Mouse (Mus musculus) thymus, postnatal 10 days (tissue): Measurements from ENCODE around the gene Dph2.

Source experiments
- DNase-seq, 2 experiments: peaks; one replicate each; pipeline ENCODE4 v3.0.0; 2021; ENCODE audit warnings: low spot score in 2 of 2

Gene Dph2

DNA sequence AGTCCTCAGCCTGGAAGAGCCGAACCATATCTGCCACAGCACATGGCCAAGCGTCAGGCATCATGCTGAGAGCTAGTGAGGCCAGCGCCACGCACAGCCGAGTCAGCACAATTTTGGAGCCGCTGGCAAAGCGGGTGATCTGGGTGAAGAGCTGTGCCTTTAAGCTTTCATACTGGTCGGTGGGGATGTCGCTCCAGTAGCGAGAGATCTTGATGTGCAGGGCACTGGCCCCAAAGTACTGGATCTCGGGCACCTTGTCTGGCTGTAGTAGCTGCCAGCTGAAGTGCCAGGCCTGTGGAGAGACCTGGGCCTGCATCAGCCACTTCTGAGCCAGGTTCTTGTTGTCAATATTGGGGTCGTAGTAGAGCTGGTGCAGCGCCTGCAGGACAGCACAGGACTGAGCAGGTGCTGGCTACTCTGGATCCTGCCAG lies 20.3 kb upstream of the Dph2 start:
- DNase-seq, result no peak

DNA sequence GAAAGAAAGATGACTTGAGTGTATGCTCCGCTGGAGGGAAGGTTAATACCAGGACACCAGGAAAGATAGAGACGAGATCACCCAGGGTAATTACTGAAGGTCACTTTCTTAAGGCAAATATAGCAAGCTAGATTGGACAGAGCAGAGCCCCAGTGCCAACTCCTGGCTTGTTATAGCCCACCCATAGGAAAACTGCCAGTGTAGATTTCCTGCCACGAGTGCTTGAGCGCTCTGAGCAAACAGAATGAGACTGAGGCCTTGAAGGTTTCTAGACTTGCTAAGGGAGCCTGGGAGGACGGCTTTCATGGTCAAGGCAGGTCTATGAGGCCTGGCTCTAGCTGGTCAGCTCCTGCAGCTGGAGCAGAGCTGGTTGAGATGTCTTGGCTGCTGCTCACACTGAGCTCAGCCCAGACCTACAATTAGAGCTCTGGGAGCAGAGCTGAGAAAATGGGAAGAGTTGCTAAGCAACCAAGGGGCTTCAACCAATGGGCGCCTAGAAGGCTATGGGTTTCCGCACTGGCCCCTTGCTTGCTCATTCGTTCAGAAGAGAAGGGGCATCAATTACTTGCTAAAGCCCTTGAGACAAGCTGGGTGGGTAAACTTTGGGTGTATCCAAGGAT lies 17.1 kb upstream of the Dph2 start:
- no peak for DNase-seq

DNA sequence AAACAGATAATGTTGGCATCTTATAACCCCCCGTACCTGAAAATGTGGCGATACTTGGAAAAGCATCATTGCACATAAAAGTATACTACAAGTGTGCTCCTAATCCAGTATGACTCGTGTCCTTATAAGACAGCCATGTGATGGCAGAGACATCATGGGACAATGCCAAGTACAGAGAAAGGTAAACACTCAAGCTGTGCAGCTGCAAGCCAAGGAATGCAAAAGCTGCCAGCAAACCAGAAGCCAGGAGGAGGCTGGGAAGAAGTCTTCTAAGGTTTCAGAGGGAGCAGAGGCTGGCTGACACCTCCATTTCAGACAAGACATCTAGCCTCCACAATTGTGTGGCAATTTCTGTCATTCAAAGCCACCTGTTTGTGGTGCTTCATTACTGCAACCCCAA lies 14.4 kb upstream of the Dph2 start:
- no peak for DNase-seq

DNA sequence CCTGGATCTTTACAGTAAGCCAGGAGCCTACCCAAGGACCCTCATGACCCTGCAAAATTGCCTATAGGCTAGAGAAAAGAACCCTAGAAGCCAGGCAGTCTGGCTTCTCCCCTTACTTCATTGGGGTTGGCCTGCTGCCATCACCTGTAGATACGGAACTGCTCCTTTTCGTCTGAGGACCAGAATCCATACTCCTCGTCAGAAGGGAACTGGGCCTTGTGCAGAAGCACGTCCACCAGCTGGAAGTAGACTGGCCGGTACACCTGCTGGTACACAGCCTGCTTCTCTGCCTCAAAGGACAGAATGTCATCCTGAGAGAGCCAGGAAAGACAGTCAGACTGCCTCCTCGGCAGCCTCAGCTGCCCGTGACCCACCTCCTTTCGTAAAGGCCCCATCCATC lies 12.9 kb upstream of the Dph2 start:
- DNase-seq, result no peak

DNA sequence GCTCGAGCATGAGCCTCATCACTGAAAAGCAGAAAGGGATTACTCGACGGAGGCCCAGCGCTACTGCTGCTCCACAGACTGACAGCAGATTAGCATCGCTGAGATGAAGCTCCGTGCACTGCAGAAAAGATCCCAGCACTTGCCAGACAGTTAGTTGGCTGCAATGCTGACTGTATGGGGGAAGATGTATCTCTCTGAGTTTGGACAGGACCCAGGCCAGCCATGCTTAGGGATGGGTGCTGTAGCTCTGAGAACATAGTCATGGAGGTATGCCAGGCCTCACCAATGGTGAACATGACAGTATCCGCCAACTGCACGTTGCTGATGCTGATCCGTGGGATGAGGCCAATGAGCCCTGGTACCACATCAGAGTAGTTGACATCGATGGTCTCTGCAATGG lies 12.3 kb upstream of the Dph2 start:
- DNase-seq, result no peak

DNA sequence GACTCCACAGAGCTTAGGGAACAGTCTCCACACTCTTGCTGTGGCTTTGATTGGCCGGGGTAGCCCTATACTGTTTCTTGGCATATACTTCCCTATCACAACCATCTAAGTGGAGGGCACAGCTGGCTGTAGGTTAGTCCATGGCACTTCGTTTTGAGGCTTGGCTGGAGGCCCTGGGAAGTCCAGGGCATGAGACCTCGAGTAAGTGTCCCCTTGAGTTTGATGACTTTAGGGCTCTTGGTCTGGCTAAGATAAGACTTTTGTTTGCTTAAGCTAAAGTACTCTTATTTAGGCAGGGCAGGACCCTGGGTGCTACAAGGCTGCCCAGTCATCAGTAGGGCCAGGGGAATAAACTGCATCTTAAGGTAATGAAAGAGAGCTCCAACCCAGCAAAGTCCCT lies 6.3 kb upstream of the Dph2 start:
- no peak for DNase-seq

DNA sequence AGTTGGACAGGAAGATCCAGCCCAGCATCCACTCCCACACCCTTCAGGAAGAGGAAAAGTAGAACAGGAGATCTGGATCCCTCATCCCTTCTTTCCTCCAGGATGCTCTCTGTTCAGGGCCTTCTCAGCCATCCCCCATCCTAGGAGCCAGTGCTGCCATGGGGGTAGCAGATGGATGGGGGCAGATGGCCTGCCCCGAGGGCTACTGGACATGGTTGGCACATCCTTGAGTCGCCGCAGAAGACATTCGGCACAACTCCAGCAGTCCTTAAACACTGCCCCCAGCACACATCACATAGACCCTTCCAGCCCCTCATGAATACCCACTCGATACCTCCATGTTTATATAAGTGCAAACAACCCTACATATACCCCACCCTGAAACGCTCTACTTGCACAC lies 4.2 kb upstream of the Dph2 start:
- DNase-seq, result no peak

DNA sequence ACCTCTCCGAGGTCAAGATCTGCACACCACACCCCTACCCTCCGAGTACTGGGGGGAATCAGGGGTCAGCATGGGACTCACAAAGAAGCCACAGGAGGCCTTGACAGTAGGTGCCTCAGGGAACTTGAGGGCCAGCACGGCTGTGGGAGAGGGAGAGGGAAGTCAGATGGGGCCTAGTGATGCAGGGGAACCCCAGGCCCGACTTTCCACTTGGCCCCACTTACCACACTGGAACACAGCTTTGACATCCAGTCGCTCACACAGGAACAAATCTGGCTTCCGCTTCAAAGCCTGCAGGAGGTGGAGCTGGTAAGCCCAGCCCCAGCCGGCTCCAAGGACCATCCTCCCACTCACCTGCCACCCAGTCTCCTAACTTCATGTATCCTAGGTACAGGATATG lies 3.5 kb upstream of the Dph2 start:
- DNase-seq, result no peak

DNA sequence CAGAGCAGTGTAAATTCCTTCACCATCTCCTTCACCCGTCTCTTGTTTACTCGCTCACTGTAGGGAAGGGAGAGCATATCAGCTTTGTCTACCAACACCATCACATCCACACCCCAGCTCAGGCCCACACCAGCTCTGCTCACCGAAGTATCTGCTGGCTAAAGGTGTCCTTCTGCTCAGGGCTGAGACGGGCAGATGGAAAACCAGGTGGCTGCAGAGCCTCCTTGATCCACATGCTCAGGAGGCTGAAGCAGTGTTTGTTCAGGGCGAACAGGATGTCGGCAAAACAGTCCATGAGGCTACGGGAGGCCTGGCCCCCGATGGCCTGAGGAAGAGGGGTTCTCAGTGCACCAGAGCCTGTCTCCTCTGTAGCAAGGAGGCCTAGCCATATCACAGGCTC lies 2.8 kb upstream of the Dph2 start:
- DNase-seq, result no peak

DNA sequence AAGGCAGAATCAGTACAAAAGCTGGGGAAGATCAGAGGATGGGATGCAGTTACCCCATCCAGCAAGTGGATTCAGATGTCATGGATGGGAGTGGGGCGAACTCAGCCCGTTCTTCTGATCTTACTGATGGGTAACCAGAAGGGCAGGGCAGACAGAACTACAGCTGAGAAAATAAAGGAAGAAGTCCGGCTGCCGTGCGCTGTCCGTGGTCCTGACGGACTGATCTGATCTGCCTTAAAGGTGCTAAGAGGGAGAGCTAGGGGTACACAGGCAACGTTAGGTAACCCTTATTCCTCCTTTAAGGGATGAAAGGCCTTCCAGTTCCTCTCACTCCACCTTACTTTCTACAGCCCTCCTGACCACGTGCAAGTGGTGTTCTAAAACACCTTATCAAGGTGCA lies 1.5 kb upstream of the Dph2 start:
- peak in 1 of 2 experiments; percentile 64 for DNase-seq

DNA sequence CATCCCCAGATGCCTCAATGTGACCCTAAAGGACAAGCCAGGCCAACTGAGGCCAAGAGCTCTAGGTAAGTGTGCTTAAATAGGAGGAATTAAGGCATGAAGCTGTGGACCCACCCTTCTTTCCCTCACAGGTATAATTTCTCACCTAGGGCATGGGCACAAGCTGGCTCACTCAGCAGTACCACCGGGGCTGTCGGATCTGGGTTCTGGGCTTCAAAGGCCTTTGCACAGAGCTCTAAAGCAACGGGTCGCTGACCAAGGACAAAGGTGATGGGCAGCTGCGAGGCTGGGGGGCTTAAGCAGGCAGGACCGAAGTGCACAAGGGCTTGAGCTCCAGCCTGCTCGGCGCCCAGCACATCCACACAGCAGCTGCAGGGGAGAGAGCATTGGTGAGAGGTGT lies 1.1 kb downstream of the Dph2 start:
- DNase-seq, result no peak

DNA sequence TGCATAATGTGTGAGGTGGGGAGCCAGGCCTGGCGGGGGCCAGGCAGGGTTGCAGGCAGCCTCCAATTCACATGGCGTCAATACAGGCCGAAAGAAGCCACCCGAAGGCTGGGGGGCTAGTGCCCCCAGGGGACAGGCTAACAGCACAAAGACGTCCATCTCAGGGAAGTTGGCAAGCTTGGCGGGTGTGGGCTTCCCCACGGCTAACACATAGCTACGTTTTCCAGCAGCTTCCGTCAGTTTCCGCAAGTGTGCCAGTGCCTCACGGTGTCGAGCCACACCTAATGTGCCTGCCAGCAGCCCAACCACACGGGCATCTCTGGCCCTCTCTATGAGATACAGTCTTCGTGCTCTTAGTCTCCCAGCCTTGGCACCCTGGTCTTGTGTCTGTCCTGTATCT lies 1.8 kb downstream of the Dph2 start:
- no peak for DNase-seq

DNA sequence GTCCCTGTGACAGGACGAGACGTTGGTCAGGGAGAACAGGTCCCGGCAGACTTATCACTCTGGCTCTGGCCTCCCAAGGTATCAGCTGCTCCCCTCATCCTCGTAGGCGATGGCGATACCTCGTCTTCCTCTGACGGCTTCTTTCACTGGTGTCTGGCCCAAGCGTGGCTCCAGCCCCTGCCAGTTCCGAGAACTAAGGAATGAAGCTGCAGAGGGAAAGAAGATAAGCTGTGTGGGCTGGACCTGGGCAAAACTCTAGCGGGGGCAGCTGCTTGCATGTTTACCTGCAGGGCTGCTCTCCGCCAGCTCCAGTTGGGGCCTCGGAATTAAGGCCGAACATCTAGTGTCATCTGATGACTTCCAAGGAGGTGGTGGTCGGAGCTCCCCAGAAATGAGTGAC lies 2.4 kb downstream of the Dph2 start:
- no peak for DNase-seq

DNA sequence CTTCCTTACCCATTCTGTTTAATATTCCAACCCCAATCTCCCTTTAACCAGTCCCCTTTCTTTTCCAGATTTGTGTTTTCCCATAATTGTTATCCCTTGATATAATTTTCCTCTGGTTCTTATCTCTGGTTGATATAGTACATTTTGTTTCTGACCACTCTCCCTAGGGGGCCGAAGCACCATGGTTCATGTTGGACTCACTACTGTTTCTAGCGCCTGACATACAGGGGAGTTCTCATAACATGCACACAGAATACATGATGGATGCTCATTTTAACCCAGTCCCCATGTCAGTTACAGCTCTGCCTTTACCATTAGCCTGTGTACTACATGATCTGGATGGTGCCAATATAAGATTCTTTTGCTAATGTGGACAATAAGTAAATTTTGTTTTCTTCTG lies 3.9 kb downstream of the Dph2 start:
- no peak for DNase-seq

DNA sequence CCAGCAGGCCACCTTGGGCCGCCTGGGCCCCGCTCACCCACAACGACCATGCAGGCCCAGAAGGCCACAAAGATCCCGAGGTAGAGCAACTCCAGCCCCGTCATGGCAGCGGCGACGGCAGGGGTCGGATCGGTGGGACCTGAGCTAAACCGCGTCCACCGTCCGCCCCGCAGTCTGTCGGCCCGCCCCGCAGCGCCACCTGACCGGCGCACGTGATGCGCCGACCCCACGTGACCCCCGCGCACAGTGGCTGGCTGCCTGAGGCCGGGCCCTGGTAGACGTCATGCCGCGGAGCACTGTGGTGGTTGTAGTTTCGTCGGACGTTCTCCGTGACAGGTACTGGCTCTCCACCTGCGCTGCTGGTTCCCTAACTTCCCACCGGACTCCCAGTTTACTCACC lies 4.7 kb downstream of the Dph2 start, which contains the start of gene Atp6v0b:
Gene Atp6v0b, minus strand, starts transcription at position 201 of the 400 bp plus-strand sequence.
- DNase-seq, result peak; percentile 87 to 91

DNA sequence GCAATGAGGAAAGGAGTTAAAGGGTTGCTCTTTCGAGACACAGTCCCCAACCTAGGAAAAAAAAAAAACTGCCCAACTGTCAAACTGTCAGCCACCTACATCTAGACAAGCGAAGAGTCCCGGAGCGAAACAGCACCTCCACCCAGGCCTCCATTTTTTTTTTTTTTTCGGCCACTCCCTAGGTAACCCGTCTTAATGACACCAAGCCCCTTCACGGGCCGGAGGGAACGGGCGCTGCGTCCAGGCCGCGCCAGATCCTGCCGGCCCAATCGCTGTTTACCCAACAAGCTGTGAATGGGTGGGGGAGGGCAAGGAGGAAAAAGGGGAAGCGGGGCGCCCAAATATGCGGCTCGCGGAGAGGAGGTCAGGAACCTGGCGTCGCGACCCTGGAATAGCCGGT lies 5.2 kb downstream of the Dph2 start:
- DNase-seq, result no peak

DNA sequence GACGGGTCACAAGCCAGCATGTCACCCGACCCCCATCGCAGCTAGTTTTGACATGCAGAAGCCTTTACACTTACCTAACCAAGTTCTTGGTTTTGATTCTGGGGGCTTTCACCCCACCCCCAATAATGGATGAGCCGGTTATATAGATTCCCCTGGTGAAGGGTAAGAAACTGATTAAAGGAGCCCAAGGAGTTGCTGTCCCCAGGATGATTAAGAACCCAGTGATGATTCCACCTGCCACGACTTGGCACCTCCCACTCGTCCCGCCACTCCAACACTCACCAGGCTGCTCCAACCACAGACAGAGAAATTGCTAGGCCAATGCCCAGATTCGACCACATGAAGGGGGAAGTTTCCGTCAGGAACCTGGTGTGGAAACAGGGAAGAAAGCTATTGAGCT lies 5.8 kb downstream of the Dph2 start:
- DNase-seq, result no peak

DNA sequence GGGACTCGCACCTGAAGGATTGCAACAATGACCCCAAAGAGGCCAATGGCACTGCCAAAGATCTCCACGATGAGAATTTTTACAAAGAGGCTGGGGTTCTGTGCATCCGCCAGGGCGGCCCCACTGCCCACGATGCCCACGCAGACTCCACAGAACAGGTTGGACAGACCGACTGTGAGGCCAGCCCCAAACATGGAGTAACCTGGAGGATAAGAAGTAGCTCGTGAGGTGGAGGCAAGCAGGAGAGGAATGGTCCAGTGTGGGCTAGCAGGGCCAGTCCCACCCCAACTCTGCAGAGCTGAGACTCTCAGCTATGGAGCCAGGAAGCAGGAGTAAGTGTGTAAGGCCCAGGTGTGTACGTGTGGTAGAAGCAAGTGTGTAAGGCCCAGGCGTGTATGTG lies 6.7 kb downstream of the Dph2 start:
- DNase-seq, result no peak

DNA sequence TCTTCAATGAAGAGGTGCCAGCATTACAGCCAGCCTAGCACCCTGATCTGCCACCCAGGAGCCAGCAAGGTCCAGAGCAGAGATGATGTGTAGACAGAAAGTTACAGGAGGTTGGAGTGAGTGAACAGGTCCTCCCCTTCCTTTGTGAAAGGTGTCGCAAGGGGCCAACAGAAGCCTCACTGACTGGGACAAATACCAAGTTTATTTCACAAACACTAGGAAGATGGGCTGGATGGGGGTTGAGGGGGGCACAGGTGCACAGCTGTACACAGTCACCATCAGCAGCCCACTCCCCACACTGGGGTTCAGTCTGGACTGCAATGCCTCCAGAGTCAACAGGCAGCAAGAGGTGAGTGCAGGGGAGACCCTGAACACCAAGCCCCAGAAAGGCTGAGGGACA lies 7.7 kb downstream of the Dph2 start:
- no peak for DNase-seq

DNA sequence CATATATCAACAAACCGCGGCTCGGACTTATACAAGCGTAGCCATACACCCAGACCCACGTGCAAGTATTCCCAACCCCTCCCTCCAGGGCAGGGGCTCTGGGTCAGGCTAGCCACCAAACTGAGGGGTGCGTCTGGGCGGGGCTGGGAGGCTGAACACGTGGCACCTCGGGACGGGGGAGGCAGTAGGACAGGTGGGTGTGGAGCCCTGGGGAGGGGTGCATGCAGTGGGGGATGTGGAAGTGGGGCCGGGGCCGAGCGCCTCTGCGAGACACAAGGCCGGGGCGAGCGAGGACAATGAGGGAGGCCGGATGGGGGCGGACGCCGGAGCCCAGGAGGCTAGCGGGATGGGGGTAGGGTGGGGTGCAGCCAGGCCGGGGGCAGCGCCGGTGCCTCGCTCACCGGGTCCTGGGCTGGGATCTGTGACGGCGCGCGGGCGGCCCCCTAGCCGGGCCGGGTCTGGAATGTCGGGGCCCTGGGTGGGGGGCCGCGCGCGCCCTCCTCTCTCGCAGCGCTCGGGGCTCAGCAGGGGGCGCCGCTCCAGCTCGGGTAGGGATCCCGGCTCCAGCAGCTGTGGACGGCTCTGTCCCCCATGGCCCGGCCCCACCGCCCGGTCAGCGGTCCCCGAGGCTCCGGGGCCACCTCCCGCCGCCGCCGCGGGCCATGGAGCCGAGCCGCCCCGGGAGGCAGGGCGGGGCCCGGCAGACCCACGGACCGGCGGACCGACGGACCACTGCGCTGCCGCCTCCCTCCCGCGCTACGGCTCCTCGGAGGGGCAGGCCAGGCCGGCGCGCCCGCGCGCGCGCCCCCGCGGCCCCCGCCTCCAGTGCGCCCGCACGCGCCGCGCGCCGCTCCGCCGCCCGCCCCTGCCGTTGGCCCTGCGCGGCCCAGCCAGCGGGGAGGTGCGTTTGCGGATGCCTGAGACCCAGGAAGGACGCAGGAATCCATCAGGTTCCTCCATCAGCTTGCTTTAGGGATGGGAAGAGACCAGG lies 8.8 kb downstream of the Dph2 start, which contains the start of gene B4galt2:
Gene B4galt2, minus strand, starts transcription at position 787 of the 991 bp plus-strand sequence.
- DNase-seq, result peak; percentile 27 to 31

DNA sequence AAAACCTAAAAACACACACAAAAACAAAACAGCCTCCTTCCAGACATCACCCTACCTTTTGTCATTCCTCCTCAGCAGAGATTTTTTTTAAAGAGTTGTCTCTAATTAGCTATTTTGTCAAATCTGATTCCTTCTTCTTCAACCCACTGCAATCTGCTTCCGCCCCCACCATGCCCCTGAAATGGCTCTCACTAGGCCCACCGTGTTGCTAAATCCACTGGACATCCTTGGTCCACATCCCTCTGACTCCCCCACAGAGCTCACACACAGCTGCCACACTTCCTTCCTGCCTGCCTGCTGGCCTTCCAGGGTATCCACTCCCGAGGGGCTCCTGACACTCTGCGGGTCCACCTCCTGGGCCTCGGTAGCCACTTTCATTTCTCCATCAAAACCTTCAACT lies 13.1 kb downstream of the Dph2 start:
- DNase-seq, result no peak

DNA sequence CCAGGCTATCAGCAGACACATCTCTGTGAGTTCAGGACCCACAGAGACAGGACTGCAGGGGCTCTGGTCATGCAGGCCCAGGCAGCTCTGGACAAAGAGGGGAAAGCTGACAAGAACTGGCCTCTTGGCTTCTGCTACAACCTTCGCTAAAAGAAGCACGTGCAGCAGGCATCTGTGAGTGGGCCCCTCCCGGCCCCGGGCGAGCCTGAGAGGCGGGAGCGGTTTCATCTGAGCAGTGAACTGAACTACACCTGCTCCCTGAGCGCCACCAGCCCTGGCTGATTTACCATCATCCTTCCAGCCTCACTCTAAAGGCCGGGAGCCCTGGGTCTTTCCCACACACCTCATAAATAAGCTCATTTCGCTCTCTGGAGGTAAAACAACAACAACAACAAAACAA lies 13.5 kb downstream of the Dph2 start:
- DNase-seq, result peak; percentile 62 to 66

DNA sequence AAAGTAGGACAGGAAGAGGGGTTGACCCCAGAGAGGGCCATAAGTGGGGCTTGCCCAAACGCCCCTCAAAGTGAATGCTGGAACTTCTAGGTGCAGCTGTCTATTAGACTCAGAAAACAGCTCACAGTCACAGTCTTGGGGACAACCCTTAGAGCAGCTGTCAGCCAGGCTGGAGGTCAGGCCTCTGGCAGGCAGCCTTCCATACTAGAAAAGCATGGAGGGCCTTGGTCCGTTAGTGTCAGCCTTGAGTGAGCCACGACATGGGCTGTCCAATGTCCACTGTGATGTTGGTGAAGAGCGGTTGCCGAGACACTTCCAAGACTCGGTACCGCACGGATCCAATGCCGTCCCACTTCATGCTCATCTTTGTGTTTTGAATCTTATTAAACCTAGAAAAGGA lies 18.2 kb downstream of the Dph2 start:
- DNase-seq, result no peak
